Mouse (Mus musculus) spleen, adult 2 months (tissue): ENCODE results near the gene Prdx6. TPM values are rescaled to one million over a fixed set of nuclear protein-coding genes. Genes with fewer than 3 reads are reported as not detected.

ENCODE experiments used
- DNase-seq, 2 experiments: peaks; one replicate each; pipeline versions ENCODE4 v3.0.0 to v3.0.0-alpha.2; 2012 to 2021; ENCODE audit warnings: low spot score in 2 of 2, low read depth in 1 of 2
- H3K27ac ChIP-seq: fragments of 200-500 bp; 2 replicates; pipeline ENCODE4 v1.5.1; 2012; ENCODE audit warnings: low read length, inconsistent platforms; ENCODE audit not compliant: insufficient read depth
- H3K27me3 ChIP-seq: fragments of 200-500 bp; 2 replicates; pipeline ENCODE4 v1.6.1; 2012; ENCODE audit warnings: mild to moderate bottlenecking, moderate library complexity, low read length, inconsistent platforms; ENCODE audit not compliant: control insufficient read depth, insufficient read depth
- H3K36me3 ChIP-seq: fragments of 200-500 bp; 2 replicates; pipeline ENCODE4 v1.6.1; 2012; ENCODE audit warnings: mild to moderate bottlenecking, low read length, inconsistent platforms; ENCODE audit not compliant: control insufficient read depth, insufficient read depth
- H3K4me1 ChIP-seq: fragments of 200-500 bp; 2 replicates; pipeline ENCODE4 v1.6.1; 2011; ENCODE audit warnings: inconsistent platforms; ENCODE audit not compliant: control insufficient read depth, insufficient read depth, insufficient read length
- H3K4me3 ChIP-seq: fragments of 200-500 bp; 2 replicates; pipeline ENCODE4 v1.5.1; 2011; ENCODE audit warnings: mild to moderate bottlenecking, inconsistent platforms; ENCODE audit not compliant: insufficient read depth, insufficient read length; ENCODE audit errors: extremely low read depth
- CTCF ChIP-seq: fragments of 200-500 bp; IDR thresholded peaks from 2 replicates; pipeline ENCODE4 v1.5.1; 2011; ENCODE audit warnings: mild to moderate bottlenecking, inconsistent platforms; ENCODE audit not compliant: insufficient read depth, insufficient read length, insufficient replicate concordance; ENCODE audit errors: extremely low read depth
- POLR2A ChIP-seq: fragments of 200-500 bp; IDR thresholded peaks from 2 replicates; pipeline ENCODE4 v1.6.1; 2011; ENCODE audit warnings: low read depth, low read length, inconsistent platforms
- WGBS: fragments of 180-500 bp; shearing (Covaris S2); methylation state at CpG from one replicate; pipeline ENCODE4 v1.1.7; 2018; 5-methylcytosine and 5-hydroxymethylcytosine counted together
- polyA plus RNA-seq: library from polyadenylated mRNA; depleted of rRNA; stranded (reverse); fragments of >200 nt; gene quantifications from 2 replicates; pipeline ENCODE4 v1.2.3, GENCODE M21; 2012

Prdx6 gene
- polyA plus RNA-seq, 1 experiment: 29.0 TPM

DNA sequence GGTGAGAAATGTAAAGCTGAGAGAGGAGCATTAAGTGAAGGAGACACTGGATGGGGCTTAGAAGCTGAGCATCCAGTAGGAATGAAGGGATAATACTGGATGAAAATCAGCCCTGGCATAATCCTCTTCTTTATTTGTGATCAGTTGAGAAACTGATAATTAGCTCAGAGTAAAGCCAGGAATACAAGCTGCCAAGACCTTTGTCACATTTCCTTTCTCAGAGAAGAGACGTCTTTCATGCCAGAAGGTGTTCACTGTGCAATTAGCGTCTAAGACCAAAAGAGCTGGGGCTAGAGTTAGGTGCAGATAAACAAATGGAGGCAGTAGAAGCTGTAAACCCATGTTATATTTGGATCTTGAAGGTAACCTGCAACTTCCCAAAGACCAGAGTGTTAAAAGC is 9.7 kb upstream of the Prdx6 start:
- 89% methylated on average over 2 of the region's 2 CpGs for WGBS
- Histone ChIP-seq H3K36me3 (no peaks in the 10 kb centered on the region), H3K4me1 (no peaks in the 10 kb centered on the region), H3K27me3 (no peaks in the 10 kb centered on the region), H3K27ac (no peak overlapping the region), H3K4me3 (no peak overlapping the region)
- TF ChIP-seq POLR2A (no peak), CTCF (no peak)
- no peak for DNase-seq

DNA sequence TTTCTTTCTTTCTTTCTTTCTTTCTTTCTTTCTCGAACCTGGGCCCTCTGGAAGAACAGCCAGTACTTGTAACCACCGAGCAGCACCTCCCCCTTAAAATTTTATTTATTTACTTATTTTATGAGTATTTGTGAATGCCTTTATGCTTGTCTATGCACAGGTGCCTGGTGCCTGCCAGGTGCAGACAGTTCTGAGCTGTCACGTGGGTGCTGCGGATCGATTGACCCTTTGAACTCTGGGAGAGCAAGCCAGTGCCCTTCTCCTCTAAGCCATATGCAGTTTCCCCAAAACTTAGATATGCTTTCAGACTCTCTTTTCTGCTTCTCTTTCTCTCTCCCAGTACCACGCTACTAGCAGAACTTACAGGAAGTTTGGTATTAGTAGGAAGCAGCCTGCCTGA is 8.1 kb upstream of the Prdx6 start:
- H3K4me1 ChIP-seq: no peaks in the 10 kb centered on the region
- no peak for DNase-seq
- H3K4me3 ChIP-seq: no peak overlapping the region
- WGBS: 74% methylated on average over 6 of the region's 6 CpGs
- H3K27ac ChIP-seq: no peak overlapping the region
- TF ChIP-seq POLR2A (no peak), CTCF (no peak)
- no peaks in the 10 kb centered on the region for H3K36me3 ChIP-seq
- H3K27me3 ChIP-seq: no peaks in the 10 kb centered on the region

DNA sequence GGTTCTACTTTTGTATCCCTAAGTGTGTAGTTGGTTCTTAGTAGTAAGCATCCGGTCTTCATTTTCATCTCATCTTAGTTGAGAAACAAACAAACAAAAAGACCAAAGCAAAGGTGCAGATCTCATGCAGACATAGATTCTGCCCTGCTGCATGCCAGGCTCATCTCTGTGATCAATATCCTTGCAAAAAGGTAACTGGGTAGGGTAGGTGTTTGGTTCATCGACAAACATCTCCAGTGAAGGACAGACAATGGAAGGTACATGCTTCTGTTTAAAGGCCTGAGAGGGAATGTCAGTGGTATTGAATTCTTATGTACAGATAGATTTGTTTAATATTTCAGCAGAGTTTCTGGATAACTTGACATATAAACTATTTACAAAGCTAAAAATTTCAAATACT is 7.3 kb upstream of the Prdx6 start:
- TF ChIP-seq POLR2A (no peak), CTCF (no peak)
- H3K4me1 ChIP-seq: no peaks in the 10 kb centered on the region
- no peak for DNase-seq
- 93% methylated on average over 2 of the region's 2 CpGs for WGBS
- H3K36me3 ChIP-seq: no peaks in the 10 kb centered on the region
- H3K27ac ChIP-seq: no peak overlapping the region
- no peak overlapping the region for H3K4me3 ChIP-seq
- no peaks in the 10 kb centered on the region for H3K27me3 ChIP-seq

DNA sequence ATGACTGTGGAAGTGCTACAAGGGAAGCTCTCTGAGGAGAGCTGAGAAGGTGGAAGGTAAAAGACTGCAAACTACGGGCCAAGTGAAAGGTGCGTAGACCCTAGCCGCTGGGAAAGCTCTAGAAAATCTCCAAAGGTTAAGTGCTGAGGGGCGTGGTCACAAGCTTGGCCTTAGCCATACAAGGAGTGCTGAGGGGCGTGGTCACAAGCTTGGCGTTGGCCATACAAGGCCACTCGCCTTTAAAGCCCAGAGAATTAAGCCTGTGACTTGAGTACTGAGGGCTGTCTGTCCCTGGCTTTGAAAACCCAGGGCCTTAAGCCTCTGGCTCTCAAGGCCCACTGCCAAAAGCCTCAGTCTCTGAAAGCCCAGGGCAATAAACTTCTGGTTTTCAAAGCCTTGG is 5.9 kb upstream of the Prdx6 start:
- no peak overlapping the region for H3K4me3 ChIP-seq
- DNase-seq: no peak
- H3K36me3 ChIP-seq: no peaks in the 10 kb centered on the region
- H3K4me1 ChIP-seq: peaks cover under 1% of the 10 kb centered on the region; the same call in 1 of the 2 replicates
- H3K27ac ChIP-seq: no peak overlapping the region
- H3K27me3 ChIP-seq: no peaks in the 10 kb centered on the region
- TF ChIP-seq CTCF (no peak), POLR2A (no peak)
- 91% methylated on average over 7 of the region's 7 CpGs for WGBS

DNA sequence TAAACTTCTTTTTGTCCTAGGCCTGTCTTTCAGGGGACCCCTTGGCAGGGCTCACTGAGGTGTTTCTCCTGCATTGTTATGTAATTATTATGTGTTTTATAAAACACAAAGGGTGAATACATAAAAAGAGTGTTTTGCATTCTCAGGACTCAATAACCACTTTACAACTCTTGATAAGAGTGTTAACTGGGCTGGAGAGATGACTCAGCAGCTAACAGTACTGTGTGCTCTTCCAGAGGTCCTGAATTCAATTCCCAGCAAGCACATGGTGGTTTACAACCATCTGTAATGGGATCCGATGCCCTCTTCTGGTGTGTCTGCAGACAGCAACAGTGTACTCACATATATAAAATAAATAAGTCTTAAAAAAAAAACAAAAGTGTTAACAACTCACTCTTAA is 3.3 kb upstream of the Prdx6 start:
- TF ChIP-seq CTCF: no peak
- TF ChIP-seq POLR2A: no peak
- Histone ChIP-seq H3K36me3 (no peaks in the 10 kb centered on the region), H3K27ac (no peak overlapping the region), H3K4me1 (peaks cover 6% of the 10 kb centered on the region; the same call in 1 of the 2 replicates), H3K27me3 (no peaks in the 10 kb centered on the region), H3K4me3 (no peak overlapping the region)
- DNase-seq: no peak
- WGBS: 86% methylated on average over 1 of the region's 1 CpGs

DNA sequence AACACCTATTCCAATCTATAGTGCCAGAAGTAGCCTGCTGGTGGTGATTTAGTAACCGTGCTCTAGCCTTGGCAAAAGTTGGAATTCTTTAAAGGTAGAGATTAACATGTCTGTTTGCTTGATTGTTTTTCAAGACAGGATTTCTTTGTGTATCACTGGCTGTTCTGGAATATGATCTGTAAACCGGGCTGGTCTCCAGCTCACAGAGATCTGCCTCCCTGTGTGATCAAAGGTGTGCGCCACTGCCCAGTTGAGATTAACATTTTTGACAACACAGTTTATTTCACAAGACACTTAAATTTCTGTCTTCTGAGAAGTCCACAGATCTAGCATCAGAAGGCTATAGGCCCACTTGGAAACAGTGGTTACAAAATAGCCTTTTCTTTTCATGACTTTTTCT is 1.9 kb upstream of the Prdx6 start:
- no peak for TF ChIP-seq POLR2A
- no peak for TF ChIP-seq CTCF
- WGBS: 93% methylated on average over 3 of the region's 3 CpGs
- Histone ChIP-seq H3K27ac (no peak overlapping the region), H3K27me3 (no peaks in the 10 kb centered on the region), H3K4me3 (no peak overlapping the region), H3K4me1 (peaks cover 6% of the 10 kb centered on the region; the same call in 1 of the 2 replicates), H3K36me3 (no peaks in the 10 kb centered on the region)
- DNase-seq: no peak

DNA sequence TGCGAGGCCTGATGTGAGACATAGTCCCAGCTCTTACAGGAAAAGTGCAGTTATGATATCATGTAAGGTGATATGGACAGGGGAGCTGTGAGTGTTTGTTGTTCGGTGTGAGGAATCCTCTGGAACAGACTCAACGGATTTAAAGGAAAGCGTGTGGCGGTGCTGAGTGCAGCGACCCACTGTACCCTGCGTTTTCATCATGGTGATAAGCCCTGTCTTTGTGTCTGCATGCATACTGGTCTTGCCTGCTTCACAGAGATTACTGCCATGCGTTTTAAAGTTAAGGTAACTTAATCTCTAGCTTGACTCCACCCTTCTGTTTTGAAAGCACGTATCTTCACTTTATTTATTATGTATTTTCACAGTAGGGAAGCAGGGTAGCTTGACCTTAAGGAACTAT is 1.3 kb upstream of the Prdx6 start:
- no peak for DNase-seq
- Histone ChIP-seq H3K4me3 (no peak overlapping the region), H3K36me3 (no peaks in the 10 kb centered on the region), H3K4me1 (peaks cover 6% of the 10 kb centered on the region; the same call in 1 of the 2 replicates), H3K27ac (peak overlapping the region; percentile 24; the same call in 1 of the 2 replicates), H3K27me3 (no peaks in the 10 kb centered on the region)
- 82% methylated on average over 9 of the region's 9 CpGs for WGBS
- TF ChIP-seq CTCF (no peak), POLR2A (no peak)
